Comparison of ENCODE assay signal across 12 mouse cellular contexts in genomic region chr4:151451885-151452284, GRCm38 (mm10).
"Had no signal": no experiment of that assay in that cellular context is flagged by ENCODE, and none has a peak within 500 bp of the region (broad histone marks: within the 10 kb centered on the region; RNA-seq: fewer than 3 reads in every experiment).

No protein-coding gene starts in this region.

- H3K36me3 ChIP-seq: kidney, embryonic 15.5 days; limb, embryonic 15.5 days; liver, embryonic 12.5 days; midbrain, embryonic 12.5 days had no signal

- ATAC-seq: liver, embryonic 12.5 days had no signal

- H3K4me1 ChIP-seq: limb, embryonic 15.5 days; liver, embryonic 12.5 days had no signal

- H3K4me3 ChIP-seq: kidney, embryonic 15.5 days; limb, embryonic 15.5 days; liver, embryonic 12.5 days; midbrain, embryonic 12.5 days had no signal

- H3K27me3 ChIP-seq: liver, embryonic 12.5 days had no signal

- DNase-seq: kidney, adult 2 months; kidney, postnatal 14 days; lung, embryonic 14.5 days; lung, postnatal 10 days; lung, postnatal 4 days; right cerebral cortex, adult 18-20 months; right cerebral cortex, postnatal 25 days; thymus, postnatal 36 days had no signal

- H3K4me2 ChIP-seq: kidney, embryonic 15.5 days; limb, embryonic 15.5 days; liver, embryonic 12.5 days; lung, embryonic 14.5 days; midbrain, embryonic 12.5 days had no signal

- H3K9me3 ChIP-seq: kidney, embryonic 15.5 days; limb, embryonic 15.5 days; liver, embryonic 12.5 days; midbrain, embryonic 12.5 days had no signal

- H3K9ac ChIP-seq: kidney, embryonic 15.5 days; limb, embryonic 15.5 days; liver, embryonic 12.5 days; lung, embryonic 14.5 days; midbrain, embryonic 12.5 days had no signal

- H3K27ac ChIP-seq: kidney, embryonic 15.5 days; limb, embryonic 15.5 days; liver, embryonic 12.5 days; midbrain, embryonic 12.5 days had no signal
